Mouse (Mus musculus): Measurements from ENCODE around the gene Uap1l1. TPM values are rescaled to one million over a fixed set of nuclear protein-coding genes. Genes with fewer than 3 reads are reported as not detected.
A peak's percentile ranks its signal among the peaks of the same experiment; 100 is the strongest.
"Not testable (repeated sequence)": the region's sequence is repeated elsewhere in the genome, so short reads cannot be mapped to it uniquely, and the experiment has no call there.

Gene Uap1l1
- polyA plus RNA-seq (2015; fragmentation: Nextera tagmentation; extraction: Ambion mirVana), result 34.8 and 40.0 TPM in 2 replicates

- under 1% methylated on average over 54 of the region's 54 CpGs for WGBS
- Histone ChIP-seq H3K4me3 (replicated peaks; ENCODE audit: low read length) (peak within 1 kb of the TSS; percentile 80), H3K27ac (ENCODE audit: low read length) (peak within 1 kb of the TSS; percentile 78), H3K36me3 (ENCODE audit: control insufficient read depth, insufficient read depth, low read length) (no peaks in the 10 kb centered on the region), H3K9me3 (replicated peaks; ENCODE audit: control insufficient read depth, low read length) (no peaks in the 10 kb centered on the region), H3K9ac (ENCODE audit: low read length) (peak within 1 kb of the TSS; percentile 89), H3K4me1 (ENCODE audit: control insufficient read depth, insufficient read depth, low read length) (peaks cover 7% of the 10 kb centered on the region), H3K4me2 (ENCODE audit: low read depth, low read length) (peak within 1 kb of the TSS; percentile 95), H3K27me3 (ENCODE audit: control insufficient read depth, insufficient read depth, low read length) (no peaks in the 10 kb centered on the region)
- ATAC-seq (ENCODE audit: insufficient read depth, low FRiP score), result peak; percentile 81
These were observed at the start of gene Uap1l1 for GRCm38 (mm10) chr2:25365091-25365761. TSS of gene Uap1l1 (minus strand) at chr2:25365682.

DNA sequence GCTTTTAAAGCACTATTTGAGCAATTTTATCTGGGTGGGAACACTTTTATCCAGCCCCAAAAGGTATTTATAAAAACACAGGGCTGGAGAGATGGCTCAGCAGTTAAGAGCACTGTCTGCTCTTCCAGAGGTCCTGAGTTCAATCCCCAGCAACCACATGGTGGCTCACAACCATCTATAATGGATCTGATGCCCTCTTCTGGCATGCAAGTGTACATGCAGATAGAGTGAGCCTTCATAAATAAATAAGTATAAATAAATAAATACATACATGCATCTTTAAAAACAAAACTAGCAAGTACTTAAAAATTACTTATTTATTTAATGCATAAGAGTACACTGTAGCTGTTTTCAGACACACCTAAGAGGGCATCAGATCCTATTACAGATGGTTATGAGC lies 48.0 kb upstream of the Uap1l1 start:
- H3K36me3 ChIP-seq (ENCODE audit: control insufficient read depth, insufficient read depth, low read length); ATAC-seq (ENCODE audit: insufficient read depth, low FRiP score); H3K9me3 ChIP-seq (replicated peaks; ENCODE audit: control insufficient read depth, low read length); H3K4me2 ChIP-seq (ENCODE audit: low read depth, low read length); H3K4me1 ChIP-seq (ENCODE audit: control insufficient read depth, insufficient read depth, low read length); H3K4me3 ChIP-seq (replicated peaks; ENCODE audit: low read length); H3K27ac ChIP-seq (ENCODE audit: low read length); H3K9ac ChIP-seq (ENCODE audit: low read length); H3K27me3 ChIP-seq (ENCODE audit: control insufficient read depth, insufficient read depth, low read length): not testable (repeated sequence)

DNA sequence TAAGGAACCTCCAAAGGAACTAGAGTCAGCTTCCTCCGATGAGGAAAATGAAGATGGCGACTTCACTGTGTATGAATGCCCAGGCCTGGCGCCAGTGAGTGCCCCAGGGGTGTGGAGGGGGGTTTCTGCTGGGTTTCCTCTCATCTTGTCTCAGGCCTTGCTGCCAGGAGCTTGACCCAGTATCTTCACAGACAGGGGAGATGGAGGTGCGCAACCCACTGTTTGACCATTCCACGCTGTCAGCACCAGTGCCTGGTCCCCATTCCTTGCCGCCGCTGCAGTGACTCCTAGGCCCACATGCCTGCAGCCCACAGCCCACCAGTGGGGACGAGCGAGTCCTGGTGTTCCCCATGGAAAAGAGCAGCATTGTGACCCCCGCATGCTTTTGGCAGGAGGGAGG lies 43.4 kb upstream of the Uap1l1 start:
- 82% methylated on average over 10 of the region's 10 CpGs for WGBS

DNA sequence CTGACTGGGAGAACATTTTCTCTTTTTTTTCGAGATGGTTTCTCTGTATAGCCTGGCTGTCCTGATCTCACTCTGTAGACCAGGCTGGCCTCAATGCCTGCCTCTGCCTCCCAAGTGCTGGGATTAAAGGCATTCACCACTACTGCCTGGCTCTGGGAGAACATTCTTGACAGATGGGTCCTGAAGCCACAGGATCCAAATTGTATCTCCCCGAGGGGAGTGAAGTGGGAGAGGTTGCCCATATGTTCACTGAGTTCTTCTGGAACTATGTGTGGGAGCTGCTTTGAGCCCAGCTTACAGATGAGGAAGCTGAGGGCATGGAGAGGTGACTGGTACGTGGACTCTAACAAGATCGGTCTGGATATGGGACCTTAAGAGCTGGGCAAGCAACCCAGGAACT lies 38.5 kb upstream of the Uap1l1 start:
- peaks cover 20% of the 10 kb centered on the region for H3K27me3 ChIP-seq (ENCODE audit: control insufficient read depth, insufficient read depth, low read length)
- peak overlapping the region; percentile 53; the same call in 1 of the 2 replicates for H3K4me3 ChIP-seq (replicated peaks; ENCODE audit: low read length)
- H3K4me1 ChIP-seq (ENCODE audit: control insufficient read depth, insufficient read depth, low read length), result peaks cover 4% of the 10 kb centered on the region; the same call in 1 of the 2 replicates
- H3K4me2 ChIP-seq (ENCODE audit: low read depth, low read length), result peak overlapping the region; percentile 81; the same call in 1 of the 2 replicates
- no peak for ATAC-seq (ENCODE audit: insufficient read depth, low FRiP score)
- no peaks in the 10 kb centered on the region for H3K9me3 ChIP-seq (replicated peaks; ENCODE audit: control insufficient read depth, low read length)
- H3K9ac ChIP-seq (ENCODE audit: low read length), result no peak overlapping the region
- H3K36me3 ChIP-seq (ENCODE audit: control insufficient read depth, insufficient read depth, low read length), result no peaks in the 10 kb centered on the region
- 81% methylated on average over 4 of the region's 4 CpGs for whole genome bisulfite sequencing
- H3K27ac ChIP-seq (ENCODE audit: low read length), result no peak overlapping the region

More for the DNA sequence above, 43.4 kb upstream of the Uap1l1 start:
- H3K4me3 ChIP-seq (replicated peaks; ENCODE audit: low read length), result no peak overlapping the region
- H3K36me3 ChIP-seq (ENCODE audit: control insufficient read depth, insufficient read depth, low read length), result no peaks in the 10 kb centered on the region
- H3K4me1 ChIP-seq (ENCODE audit: control insufficient read depth, insufficient read depth, low read length), result no peaks in the 10 kb centered on the region
- no peaks in the 10 kb centered on the region for H3K27me3 ChIP-seq (ENCODE audit: control insufficient read depth, insufficient read depth, low read length)
- no peak overlapping the region for H3K27ac ChIP-seq (ENCODE audit: low read length)
- no peak overlapping the region for H3K4me2 ChIP-seq (ENCODE audit: low read depth, low read length)
- H3K9me3 ChIP-seq (replicated peaks; ENCODE audit: control insufficient read depth, low read length), result no peaks in the 10 kb centered on the region
- no peak overlapping the region for H3K9ac ChIP-seq (ENCODE audit: low read length)
- ATAC-seq (ENCODE audit: insufficient read depth, low FRiP score), result no peak

GRCm38 (mm10) chr2:25402972-25403601 lies 37.6 kb upstream of the Uap1l1 start:
- peak overlapping the region; percentile 21; the same call in 1 of the 2 replicates for H3K27ac ChIP-seq (ENCODE audit: low read length)
- H3K27me3 ChIP-seq (ENCODE audit: control insufficient read depth, insufficient read depth, low read length), result peaks cover 26% of the 10 kb centered on the region
- 2% methylated on average over 54 of the region's 54 CpGs for WGBS

DNA sequence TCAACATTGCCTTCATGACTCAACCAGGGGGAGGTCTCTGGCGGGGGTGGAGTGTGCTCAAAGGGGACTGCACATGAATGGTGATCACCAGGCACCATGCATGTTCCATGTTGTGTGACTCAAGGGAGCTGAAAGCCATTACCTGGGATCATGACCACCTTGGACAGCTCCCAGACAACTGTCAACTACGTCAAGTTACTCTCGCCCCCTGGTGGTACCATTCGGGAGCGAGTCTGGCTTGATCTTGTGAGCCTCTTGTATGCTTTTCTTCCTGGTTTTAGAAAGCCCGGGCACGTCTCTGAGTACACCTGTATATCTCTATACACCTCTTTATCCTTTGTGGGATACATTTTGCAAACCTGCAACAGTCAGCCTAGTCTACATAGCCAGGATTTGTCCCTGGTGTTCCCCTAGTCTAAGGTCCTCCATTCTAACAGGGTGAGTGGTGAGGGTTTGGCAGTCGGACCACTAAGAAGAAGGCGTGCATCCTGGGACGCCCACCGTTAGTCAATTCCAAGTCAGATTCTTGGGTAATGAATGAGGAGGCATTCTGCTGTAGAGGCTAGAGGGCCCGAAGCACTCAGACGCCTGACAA lies 37.0 kb upstream of the Uap1l1 start:
- H3K9me3 ChIP-seq (replicated peaks; ENCODE audit: control insufficient read depth, low read length), result no peaks in the 10 kb centered on the region
- peak overlapping the region; percentile 70 for H3K9ac ChIP-seq (ENCODE audit: low read length)
- WGBS, result 0% methylated on average over 13 of the region's 13 CpGs
- no peaks in the 10 kb centered on the region for H3K36me3 ChIP-seq (ENCODE audit: control insufficient read depth, insufficient read depth, low read length)
- H3K4me1 ChIP-seq (ENCODE audit: control insufficient read depth, insufficient read depth, low read length), result peaks cover 4% of the 10 kb centered on the region; the same call in 1 of the 2 replicates
- peak overlapping the region; percentile 53 for H3K4me3 ChIP-seq (replicated peaks; ENCODE audit: low read length)
- peak; percentile 6; the same call in 1 of the 2 replicates for ATAC-seq (ENCODE audit: insufficient read depth, low FRiP score)
- H3K27ac ChIP-seq (ENCODE audit: low read length), result no peak overlapping the region
- peak overlapping the region; percentile 81 for H3K4me2 ChIP-seq (ENCODE audit: low read depth, low read length)
- H3K27me3 ChIP-seq (ENCODE audit: control insufficient read depth, insufficient read depth, low read length), result peaks cover 28% of the 10 kb centered on the region

More at GRCm38 (mm10) chr2:25402972-25403601, 37.6 kb upstream of the Uap1l1 start:
- Histone ChIP-seq H3K4me2 (ENCODE audit: low read depth, low read length) (peak overlapping the region; percentile 81), H3K9ac (ENCODE audit: low read length) (peak overlapping the region; percentile 70), H3K4me1 (ENCODE audit: control insufficient read depth, insufficient read depth, low read length) (peaks cover 4% of the 10 kb centered on the region; the same call in 1 of the 2 replicates), H3K36me3 (ENCODE audit: control insufficient read depth, insufficient read depth, low read length) (no peaks in the 10 kb centered on the region), H3K4me3 (replicated peaks; ENCODE audit: low read length) (peak overlapping the region; percentile 53), H3K9me3 (replicated peaks; ENCODE audit: control insufficient read depth, low read length) (no peaks in the 10 kb centered on the region)
- peak; percentile 69; the same call in 1 of the 2 replicates for ATAC-seq (ENCODE audit: insufficient read depth, low FRiP score)

GRCm38 (mm10) chr2:25400764-25401163 lies 35.3 kb upstream of the Uap1l1 start:
- Histone ChIP-seq H3K4me2 (ENCODE audit: low read depth, low read length) (peak overlapping the region; percentile 48), H3K4me1 (ENCODE audit: control insufficient read depth, insufficient read depth, low read length) (peaks cover 4% of the 10 kb centered on the region; the same call in 1 of the 2 replicates), H3K4me3 (replicated peaks; ENCODE audit: low read length) (peak overlapping the region; percentile 25), H3K27ac (ENCODE audit: low read length) (no peak overlapping the region), H3K9ac (ENCODE audit: low read length) (no peak overlapping the region), H3K9me3 (replicated peaks; ENCODE audit: control insufficient read depth, low read length) (no peaks in the 10 kb centered on the region), H3K27me3 (ENCODE audit: control insufficient read depth, insufficient read depth, low read length) (peaks cover 35% of the 10 kb centered on the region), H3K36me3 (ENCODE audit: control insufficient read depth, insufficient read depth, low read length) (no peaks in the 10 kb centered on the region)
- ATAC-seq (ENCODE audit: insufficient read depth, low FRiP score), result peak; percentile 27; the same call in 1 of the 2 replicates
- WGBS, result 4% methylated on average over 17 of the region's 17 CpGs

- Histone ChIP-seq H3K27me3 (ENCODE audit: control insufficient read depth, insufficient read depth, low read length) (peaks cover 35% of the 10 kb centered on the region), H3K4me2 (ENCODE audit: low read depth, low read length) (peak overlapping the region; percentile 48), H3K9me3 (replicated peaks; ENCODE audit: control insufficient read depth, low read length) (no peaks in the 10 kb centered on the region), H3K36me3 (ENCODE audit: control insufficient read depth, insufficient read depth, low read length) (no peaks in the 10 kb centered on the region), H3K27ac (ENCODE audit: low read length) (no peak overlapping the region), H3K9ac (ENCODE audit: low read length) (no peak overlapping the region), H3K4me3 (replicated peaks; ENCODE audit: low read length) (no peak overlapping the region; the same call in 1 of the 2 replicates), H3K4me1 (ENCODE audit: control insufficient read depth, insufficient read depth, low read length) (peaks cover 7% of the 10 kb centered on the region)
- no peak for ATAC-seq (ENCODE audit: insufficient read depth, low FRiP score)
- WGBS, result 23% methylated on average over 16 of the region's 16 CpGs
These were observed 34.8 kb upstream of the Uap1l1 start for GRCm38 (mm10) chr2:25400291-25400690.

GRCm38 (mm10) chr2:25399051-25399450 lies 33.6 kb upstream of the Uap1l1 start, which contains the start of gene Npdc1:
TSS of gene Npdc1 (plus strand) at chr2:25399351.
- H3K9ac ChIP-seq (ENCODE audit: low read length), result no peak within 1 kb of the TSS
- no peaks in the 10 kb centered on the region for H3K36me3 ChIP-seq (ENCODE audit: control insufficient read depth, insufficient read depth, low read length)
- no peak for ATAC-seq (ENCODE audit: insufficient read depth, low FRiP score)
- H3K27me3 ChIP-seq (ENCODE audit: control insufficient read depth, insufficient read depth, low read length), result peaks cover 38% of the 10 kb centered on the region
- 61% methylated on average over 8 of the region's 8 CpGs for WGBS
- H3K4me1 ChIP-seq (ENCODE audit: control insufficient read depth, insufficient read depth, low read length), result peaks cover 16% of the 10 kb centered on the region
- no peak within 1 kb of the TSS for H3K27ac ChIP-seq (ENCODE audit: low read length)
- no peaks in the 10 kb centered on the region for H3K9me3 ChIP-seq (replicated peaks; ENCODE audit: control insufficient read depth, low read length)
- no peak within 1 kb of the TSS for H3K4me2 ChIP-seq (ENCODE audit: low read depth, low read length)
- H3K4me3 ChIP-seq (replicated peaks; ENCODE audit: low read length), result no peak within 1 kb of the TSS

Data from stomach, embryonic 16.5 days (tissue).